Comparison of ENCODE assay signal across 5 mouse cellular contexts in the genomic region with DNA sequence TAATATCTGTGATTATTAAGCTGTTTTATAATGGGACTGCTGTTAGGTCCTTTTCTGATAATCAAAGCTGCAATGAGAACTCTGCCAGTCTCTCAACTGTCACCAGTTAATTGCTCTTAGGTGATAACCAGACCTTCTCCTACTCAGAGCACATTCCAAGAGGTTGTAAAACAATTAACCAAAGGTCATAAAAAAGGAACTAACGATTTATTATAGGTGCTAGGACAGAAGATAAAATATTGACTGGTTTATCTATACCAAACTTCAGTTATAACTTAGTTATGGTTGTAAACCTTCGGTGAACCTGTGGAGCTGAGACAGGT. TPM values are rescaled to one million over a fixed set of nuclear protein-coding genes. Genes with fewer than 3 reads are reported as not detected.
DNase-seq lines count a peak whose midpoint lies in the region; ATAC-seq and TF ChIP-seq lines count a peak whose summit lies in the region.
"Not testable (repeated sequence)": the region's sequence is repeated elsewhere in the genome, so short reads cannot be mapped to it uniquely, and the experiment has no call there.
"Had no signal": no experiment of that assay in that cellular context is flagged by ENCODE, and none has a peak within 500 bp of the region (broad histone marks: within the 10 kb centered on the region; RNA-seq: fewer than 3 reads in every experiment).

No protein-coding gene starts in this region.

- H3K36me3 ChIP-seq in intestine, embryonic 14.5 days (ENCODE audit: control insufficient read depth, insufficient read depth, low read length); intestine, embryonic 15.5 days; intestine, embryonic 16.5 days (ENCODE audit: control insufficient read depth, insufficient read depth, low read length); intestine, postnatal 0 days (ENCODE audit: control insufficient read depth, insufficient read depth): not testable (repeated sequence)

- not testable (repeated sequence) for DNase-seq in intestine, embryonic 14.5 days (ENCODE audit: low spot score)

- ATAC-seq in intestine, embryonic 14.5 days (replicated peaks; ENCODE audit: low FRiP score, low TSS enrichment, low read depth) = peak; percentile 48
- peak; percentile 81 for ATAC-seq in intestine, embryonic 15.5 days
- ATAC-seq in intestine, embryonic 16.5 days = peak; percentile 84
- ATAC-seq in intestine, postnatal 0 days = peak; percentile 36; the same call in 1 of the 2 replicates

- H3K4me3 ChIP-seq in intestine, embryonic 14.5 days (ENCODE audit: low read depth, low read length); intestine, embryonic 15.5 days (replicated peaks); intestine, embryonic 16.5 days (ENCODE audit: low read length); intestine, postnatal 0 days (ENCODE audit: low read depth, low read length): not testable (repeated sequence)

- H3K27ac ChIP-seq in intestine, embryonic 14.5 days (ENCODE audit: low read depth); intestine, embryonic 15.5 days; intestine, embryonic 16.5 days (ENCODE audit: low read length); intestine, postnatal 0 days (ENCODE audit: low read depth, low read length): not testable (repeated sequence)

- H3K9me3 ChIP-seq in intestine, embryonic 14.5 days (ENCODE audit: control insufficient read depth, low read length); intestine, embryonic 15.5 days; intestine, embryonic 16.5 days (ENCODE audit: control insufficient read depth, low read length); intestine, postnatal 0 days (ENCODE audit: control insufficient read depth): not testable (repeated sequence)

- not testable (repeated sequence) for H3K4me1 ChIP-seq in intestine, embryonic 14.5 days (replicated peaks; ENCODE audit: control insufficient read depth, insufficient read depth, low read length); intestine, embryonic 15.5 days (replicated peaks); intestine, embryonic 16.5 days (ENCODE audit: control insufficient read depth, insufficient read depth, low read length); intestine, postnatal 0 days (replicated peaks; ENCODE audit: control insufficient read depth, insufficient read depth, low read length)

- WGBS in intestine, embryonic 14.5 days = 8% methylated on average over 2 of the region's 2 CpGs
- WGBS in intestine, embryonic 15.5 days = 5% methylated on average over 2 of the region's 2 CpGs
- WGBS in intestine, embryonic 16.5 days = 11% methylated on average over 2 of the region's 2 CpGs
- WGBS in intestine, postnatal 0 days = 9% methylated on average over 2 of the region's 2 CpGs

- TF ChIP-seq CTCF in intestine, postnatal 0 days (IDR thresholded peaks at IDR 0.05; ENCODE audit: low read depth) = not testable (repeated sequence)

- H3K27me3 ChIP-seq in intestine, embryonic 14.5 days (replicated peaks; ENCODE audit: control insufficient read depth, insufficient read depth, low read length); intestine, embryonic 15.5 days (replicated peaks); intestine, embryonic 16.5 days (replicated peaks; ENCODE audit: control insufficient read depth, insufficient read depth, low read length); intestine, postnatal 0 days (replicated peaks; ENCODE audit: control insufficient read depth, insufficient read depth, low read length): not testable (repeated sequence)

- H3K4me2 ChIP-seq in intestine, embryonic 14.5 days (ENCODE audit: low read length); intestine, embryonic 15.5 days (replicated peaks); intestine, embryonic 16.5 days (ENCODE audit: low read depth, low read length); intestine, postnatal 0 days (replicated peaks; ENCODE audit: low read depth): not testable (repeated sequence)

- H3K9ac ChIP-seq in intestine, embryonic 14.5 days (ENCODE audit: low read length); intestine, embryonic 15.5 days; intestine, embryonic 16.5 days (ENCODE audit: low read depth, low read length); intestine, postnatal 0 days (ENCODE audit: low read depth, low read length): not testable (repeated sequence)

RNA-seq across cellular contexts. Expression of gene Ifi204, which starts 54.7 kb away (rescaled TPM):
- polyA plus RNA-seq in intestine, embryonic 14.5 days (2014; fragmentation: Nextera tagmentation; extraction: Ambion mirVana) = 1.3 and 2.1 TPM in 2 replicates
- polyA plus RNA-seq in intestine, embryonic 15.5 days (2015; fragmentation: Nextera tagmentation; extraction: Ambion mirVana) = 2.4 and 2.6 TPM in 2 replicates
- 1.9 and 2.5 TPM in 2 replicates for polyA plus RNA-seq in intestine, embryonic 16.5 days (2015; fragmentation: Nextera tagmentation; extraction: Ambion mirVana)
- 3.2 and 3.6 TPM in 2 replicates for polyA plus RNA-seq in intestine, postnatal 0 days (2015; fragmentation: Nextera tagmentation; extraction: Ambion mirVana)
- polyA plus RNA-seq: G1E had no signal
